Mouse (Mus musculus) gastrocnemius, postnatal 25 days (tissue): ENCODE measurements around the gene Fthl17b. TPM values are rescaled to one million over a fixed set of nuclear protein-coding genes. Genes with fewer than 3 reads are reported as not detected.
"Not testable (repeated sequence)": the region's sequence is repeated elsewhere in the genome, so short reads cannot be mapped to it uniquely, and the experiment has no call there.

Source experiments
- DNase-seq: peaks from one replicate; pipeline ENCODE4 v3.0.0; 2022
- long read RNA-seq, 2 experiments: library from polyadenylated mRNA; stranded (forward); transcript quantifications; one replicate each; pipeline ENCODE4 v2.0.0; 2021
- total RNA-seq, 2 experiments: library from RNA; stranded (reverse); gene quantifications; 1 replicate in 1 of 2; 2 replicates in 1 of 2; pipeline ENCODE4 v1.2.3; 2021

Gene Fthl17b
- not detected for total RNA-seq
- long read RNA-seq, experiment 1, result 0 reads
- long read RNA-seq, experiment 2, result 0 reads

GRCm38 (mm10) chrX:8962875-8963274 lies at the start of gene Fthl17b:
Fthl17b (minus strand) TSS chrX:8962975.
- DNase-seq, result not testable (repeated sequence)

GRCm38 (mm10) chrX:8986655-8987054 lies 23.9 kb upstream of the Fthl17b start, which contains the start of gene Fthl17d:
Fthl17d (minus strand) TSS chrX:8986755.
- DNase-seq, result not testable (repeated sequence)

GRCm38 (mm10) chrX:8976459-8976858 lies 13.7 kb upstream of the Fthl17b start, which contains the start of gene Fthl17c:
Fthl17c (minus strand) TSS chrX:8976559.
- not testable (repeated sequence) for DNase-seq

GRCm38 (mm10) chrX:8964618-8965017 lies 1.8 kb upstream of the Fthl17b start:
- DNase-seq, result not testable (repeated sequence)

- peak; percentile 41 for DNase-seq
Measured at GRCm38 (mm10) chrX:8948130-8948805, 14.5 kb downstream of the Fthl17b start.

GRCm38 (mm10) chrX:8944041-8944440 lies 18.7 kb downstream of the Fthl17b start:
- no peak for DNase-seq

GRCm38 (mm10) chrX:8927308-8927707 lies 35.5 kb downstream of the Fthl17b start:
- DNase-seq, result no peak

GRCm38 (mm10) chrX:8921813-8922607 lies 40.8 kb downstream of the Fthl17b start:
- no peak for DNase-seq

GRCm38 (mm10) chrX:8921080-8921479 lies 41.7 kb downstream of the Fthl17b start:
- DNase-seq, result no peak

Other genes starting within 250 kb of the Fthl17b start
- not detected for gene Ssx9, start 214.5 kb downstream of the Fthl17b start, total RNA-seq
- not detected for gene Ssxb5, start 159.3 kb downstream of the Fthl17b start, total RNA-seq
- not detected for gene Gm6592, start 119.0 kb downstream of the Fthl17b start, total RNA-seq
- gene Gm5751, start 88.7 kb downstream of the Fthl17b start, total RNA-seq, result not detected
- gene B630019K06Rik, start 70.6 kb downstream of the Fthl17b start, total RNA-seq, result under 1 TPM; 0.33 to 0.46 TPM
- gene Fthl17c, start 13.6 kb upstream of the Fthl17b start, total RNA-seq, result not detected
- not detected for gene Fthl17d, start 23.8 kb upstream of the Fthl17b start, total RNA-seq
- not detected for gene Fthl17e, start 70.5 kb upstream of the Fthl17b start, total RNA-seq
- gene Fthl17f, start 100.0 kb upstream of the Fthl17b start, total RNA-seq, result not detected
- gene 4930402K13Rik, start 141.6 kb upstream of the Fthl17b start, total RNA-seq, result not detected
- under 1 TPM; 0.20 to 0.24 TPM for gene Lancl3, start 236.9 kb upstream of the Fthl17b start, total RNA-seq